Mouse (Mus musculus) layer of hippocampus, postnatal 36 days (tissue): ENCODE data around the gene Oat. TPM values are rescaled to one million over a fixed set of nuclear protein-coding genes. Genes with fewer than 3 reads are reported as not detected.
A peak's percentile ranks its signal among the peaks of the same experiment; 100 is the strongest.

Source experiments
- DNase-seq, 2 experiments: peaks; one replicate each; pipeline ENCODE4 v3.0.0; 2022
- total RNA-seq, 2 experiments: library from RNA; stranded (reverse); gene quantifications; 2 replicates each; pipeline ENCODE4 v1.2.3; 2021

The Oat gene
- total RNA-seq, 2 experiments from 2014 or later: 89.6 to 94.9 TPM

GRCm38 (mm10) chr7:132589610-132590009 lies 13.4 kb upstream of the Oat start:
- DNase-seq: no peak

GRCm38 (mm10) chr7:132587167-132587566 lies 11.0 kb upstream of the Oat start:
- DNase-seq: no peak

- no peak for DNase-seq
These were observed 9.7 kb upstream of the Oat start for GRCm38 (mm10) chr7:132585695-132586491.

- DNase-seq: no peak
These were observed 5.2 kb upstream of the Oat start for GRCm38 (mm10) chr7:132581441-132581840.

DNA sequence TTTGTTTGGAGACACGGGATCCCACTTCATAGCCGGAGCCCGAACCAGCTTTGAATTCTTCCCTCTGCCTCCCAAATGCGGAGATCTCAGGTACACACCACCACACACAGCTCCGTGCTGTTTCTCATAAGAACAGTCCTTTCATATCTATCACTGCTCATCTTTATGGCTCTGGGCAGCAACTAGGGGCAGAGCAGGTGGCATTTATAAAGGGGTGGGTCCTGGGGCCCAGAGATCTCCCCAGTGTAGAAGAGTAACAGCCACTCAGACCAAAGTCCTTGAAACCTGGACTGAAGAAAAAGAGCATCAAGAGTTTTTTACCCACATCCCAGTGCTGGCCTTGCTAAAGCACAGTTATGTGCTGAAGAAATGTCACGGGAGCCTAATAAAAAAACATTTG lies 4.3 kb upstream of the Oat start:
- DNase-seq: no peak

GRCm38 (mm10) chr7:132576891-132577290 lies 693 bp upstream of the Oat start:
- DNase-seq: no peak

DNA sequence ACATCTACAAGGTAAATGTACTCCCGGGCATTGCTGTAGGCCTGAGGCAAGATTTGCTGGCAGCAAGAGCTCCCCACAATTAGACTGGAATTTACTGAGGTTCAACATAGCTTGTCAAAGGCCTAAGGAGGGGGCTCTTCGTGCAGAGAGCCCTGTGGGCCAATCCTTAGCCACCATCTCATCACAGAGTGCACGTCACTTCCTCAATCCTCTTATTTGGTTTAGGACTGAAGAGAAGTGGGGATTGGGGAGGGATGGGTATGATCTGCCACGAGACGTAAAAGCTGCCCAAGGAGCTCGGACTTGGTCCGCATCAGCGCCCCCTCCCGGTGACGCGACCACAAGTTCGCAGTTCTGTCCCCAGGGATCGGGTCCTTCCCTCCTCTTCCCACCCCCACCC lies 575 bp downstream of the Oat start:
- DNase-seq: peak; percentile 80 to 83

DNA sequence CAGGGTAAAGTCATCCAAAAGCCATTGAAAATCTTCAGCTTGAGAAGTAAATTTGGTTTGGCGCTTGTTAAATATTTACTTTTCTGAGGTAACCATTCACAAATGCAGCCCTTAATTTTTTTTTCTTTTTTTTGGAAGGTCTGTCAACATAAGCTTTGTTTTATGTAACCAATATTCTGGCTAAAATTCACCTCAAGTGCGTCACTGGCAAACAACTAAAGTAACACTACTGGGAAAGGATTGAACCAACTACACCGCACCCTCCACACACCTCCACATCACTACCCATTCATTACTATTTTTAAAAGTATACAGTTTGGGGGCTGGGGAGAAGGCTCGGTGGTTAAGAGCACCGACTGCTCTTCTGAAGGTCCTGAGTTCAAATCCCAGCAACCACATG lies 1.6 kb downstream of the Oat start:
- DNase-seq: no peak

DNA sequence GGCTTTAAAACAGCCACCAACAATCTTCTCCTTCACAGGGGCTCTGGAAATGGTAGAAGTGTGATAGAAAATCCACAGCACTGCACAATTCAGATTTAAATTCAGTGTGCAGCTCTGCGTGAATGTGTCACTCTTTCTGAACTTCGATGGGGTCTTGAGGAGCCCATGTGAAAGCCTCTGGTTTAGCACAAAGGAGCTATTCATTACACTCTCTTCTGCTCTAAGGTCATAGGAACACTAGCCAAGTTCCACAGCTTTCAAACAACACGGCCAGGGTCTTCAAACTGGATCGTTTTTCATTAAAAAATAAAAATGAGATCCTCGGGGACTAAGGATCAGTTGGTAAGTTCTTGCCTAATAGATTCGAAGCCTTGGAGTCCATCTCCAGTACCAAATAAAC lies 3.0 kb downstream of the Oat start:
- no peak for DNase-seq

DNA sequence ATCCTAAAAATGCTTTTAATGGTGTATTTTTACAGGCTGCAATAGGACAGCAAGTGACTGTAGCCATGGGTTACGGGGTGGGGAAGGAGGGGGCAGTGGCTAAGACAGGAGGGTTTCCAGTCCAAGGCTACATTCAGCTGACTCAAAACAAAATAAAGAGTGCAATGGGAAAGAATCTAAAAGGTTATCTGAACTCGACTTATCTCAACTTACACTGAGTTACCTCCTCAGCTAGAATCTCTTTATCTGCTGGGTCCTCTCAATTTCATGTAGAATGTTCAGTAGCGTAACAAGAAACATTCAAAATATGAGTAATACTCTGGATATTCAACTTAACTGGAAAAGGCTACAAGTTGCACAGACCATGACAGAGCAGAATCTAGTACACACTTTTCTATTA lies 3.5 kb downstream of the Oat start:
- no peak for DNase-seq

DNA sequence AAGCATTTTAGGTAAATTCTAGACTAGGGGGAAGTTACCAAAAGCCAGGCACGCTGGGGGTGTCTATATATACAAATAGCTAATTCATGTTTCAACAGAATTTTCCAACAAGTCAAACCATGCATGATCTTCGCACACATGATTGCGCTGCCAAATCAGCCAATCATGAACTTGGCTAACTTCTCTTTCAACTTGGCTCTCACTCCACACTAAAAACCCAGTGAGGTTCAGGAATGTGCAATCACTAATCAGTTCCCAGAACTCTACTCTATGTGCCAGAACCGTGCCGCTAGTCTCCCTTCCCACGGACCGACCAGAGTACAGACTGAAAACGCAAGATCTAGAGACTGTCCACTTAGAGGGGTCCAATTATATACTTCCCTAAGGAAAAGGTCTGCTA lies 4.7 kb downstream of the Oat start:
- DNase-seq: no peak

DNA sequence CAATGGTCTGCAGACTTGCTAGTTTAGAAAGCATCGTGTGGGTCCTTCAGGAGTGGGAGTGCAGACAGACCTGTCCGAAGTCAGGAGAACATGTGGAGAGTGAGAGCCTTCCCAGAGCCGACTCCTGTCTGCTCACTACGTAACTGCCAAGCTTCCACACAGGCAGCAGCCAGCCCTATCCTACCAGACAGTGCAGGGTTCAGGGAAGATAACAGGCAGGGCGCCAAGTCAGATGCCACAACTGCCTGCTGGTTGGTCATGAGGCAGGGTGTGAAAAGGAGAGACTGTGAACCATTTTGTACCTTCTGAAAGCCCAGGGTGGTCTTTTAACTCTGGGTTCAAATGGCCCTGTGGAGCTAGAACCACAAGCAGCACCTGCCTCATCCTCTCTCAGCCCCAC lies 6.1 kb downstream of the Oat start:
- DNase-seq: peak in 1 of 2 experiments; percentile 12

DNA sequence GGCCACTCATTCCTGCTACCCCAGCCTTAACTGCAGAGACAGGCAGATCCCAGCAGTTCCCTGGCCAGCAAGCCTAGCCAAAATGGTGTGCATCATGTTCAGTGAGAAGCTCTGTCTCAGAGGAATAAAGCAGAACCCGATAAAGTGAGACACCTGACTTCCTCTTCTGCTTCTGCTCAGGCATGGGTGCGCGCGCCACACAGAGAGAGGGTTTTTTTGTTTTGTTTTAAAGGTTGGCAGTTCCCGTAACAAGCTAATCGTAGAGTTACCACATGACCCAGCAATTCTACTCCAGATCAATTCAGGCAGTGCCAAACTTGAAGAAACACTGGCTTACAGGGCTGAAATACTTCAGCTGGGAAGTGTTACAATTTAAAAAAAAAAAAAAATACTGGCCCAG lies 7.4 kb downstream of the Oat start:
- no peak for DNase-seq

DNA sequence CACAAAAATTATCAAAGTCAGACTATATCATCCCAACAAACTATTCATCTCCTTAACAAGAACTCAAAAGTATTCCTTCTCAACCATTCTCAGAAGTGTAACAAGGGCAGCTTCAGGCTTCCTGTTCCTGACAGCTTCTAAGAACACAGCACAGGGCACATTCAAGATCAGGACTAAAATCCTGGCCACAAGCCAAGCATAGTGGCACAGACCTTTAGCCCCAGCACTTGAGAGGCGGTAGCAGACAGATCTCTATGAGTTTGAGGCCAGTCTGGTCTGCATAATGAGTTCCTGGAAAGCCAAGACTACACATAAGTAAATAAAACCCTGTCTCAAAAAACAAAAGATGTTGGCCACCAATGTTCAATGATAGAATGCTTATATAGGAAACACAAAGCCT lies 10.4 kb downstream of the Oat start:
- no peak for DNase-seq

GRCm38 (mm10) chr7:132559138-132559766 lies 16.9 kb downstream of the Oat start:
- DNase-seq: no peak

DNA sequence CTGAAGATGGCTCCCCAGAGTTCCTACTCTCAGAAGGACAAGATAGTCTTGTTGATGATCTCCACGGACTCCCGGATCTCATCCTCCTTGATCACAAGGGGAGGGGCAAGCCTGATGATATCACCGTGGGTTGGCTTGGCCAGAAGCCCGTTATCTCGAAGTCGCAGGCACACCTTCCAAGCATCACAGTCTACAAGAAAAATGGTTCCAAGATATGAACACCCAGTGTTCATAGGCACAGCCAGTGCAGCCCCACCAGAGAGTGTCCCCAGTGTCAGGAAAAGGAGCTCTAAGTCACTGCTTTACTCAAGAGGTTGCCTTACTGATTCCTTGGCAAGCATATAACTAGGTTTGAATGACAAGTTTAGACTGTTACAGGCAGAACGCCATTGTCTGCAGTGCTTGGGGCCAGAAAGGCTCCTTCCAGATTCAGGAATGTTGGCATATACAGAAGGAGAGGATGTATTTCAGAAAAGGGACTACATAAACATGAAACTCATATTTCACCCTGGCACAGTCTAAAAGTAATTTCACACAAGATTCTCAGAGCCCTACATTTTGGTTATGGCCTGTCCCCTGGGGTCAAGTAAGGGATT lies 18.0 kb downstream of the Oat start:
- no peak for DNase-seq

GRCm38 (mm10) chr7:132556575-132556974 lies 19.6 kb downstream of the Oat start:
- no peak for DNase-seq

DNA sequence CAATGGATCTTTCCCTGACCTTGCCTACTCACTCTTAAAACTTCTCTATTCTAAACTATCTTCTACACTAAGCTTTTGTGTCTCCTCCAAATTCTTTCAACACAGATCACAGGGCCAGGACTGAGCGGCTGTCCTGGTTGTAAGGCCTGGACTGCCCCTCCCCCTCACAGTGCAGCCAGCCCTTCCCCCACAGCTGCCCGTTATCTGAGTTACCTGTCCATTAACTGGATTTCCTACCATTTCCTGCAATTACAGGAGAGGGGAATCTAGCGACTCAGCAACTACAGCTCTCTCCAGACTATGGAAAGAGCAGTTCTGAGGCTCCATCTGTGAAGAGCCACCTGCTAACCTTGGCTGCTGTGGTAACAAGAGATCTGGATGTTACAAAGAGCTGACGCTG lies 20.3 kb downstream of the Oat start:
- no peak for DNase-seq

GRCm38 (mm10) chr7:132554091-132554490 lies 22.1 kb downstream of the Oat start:
- DNase-seq: no peak

DNA sequence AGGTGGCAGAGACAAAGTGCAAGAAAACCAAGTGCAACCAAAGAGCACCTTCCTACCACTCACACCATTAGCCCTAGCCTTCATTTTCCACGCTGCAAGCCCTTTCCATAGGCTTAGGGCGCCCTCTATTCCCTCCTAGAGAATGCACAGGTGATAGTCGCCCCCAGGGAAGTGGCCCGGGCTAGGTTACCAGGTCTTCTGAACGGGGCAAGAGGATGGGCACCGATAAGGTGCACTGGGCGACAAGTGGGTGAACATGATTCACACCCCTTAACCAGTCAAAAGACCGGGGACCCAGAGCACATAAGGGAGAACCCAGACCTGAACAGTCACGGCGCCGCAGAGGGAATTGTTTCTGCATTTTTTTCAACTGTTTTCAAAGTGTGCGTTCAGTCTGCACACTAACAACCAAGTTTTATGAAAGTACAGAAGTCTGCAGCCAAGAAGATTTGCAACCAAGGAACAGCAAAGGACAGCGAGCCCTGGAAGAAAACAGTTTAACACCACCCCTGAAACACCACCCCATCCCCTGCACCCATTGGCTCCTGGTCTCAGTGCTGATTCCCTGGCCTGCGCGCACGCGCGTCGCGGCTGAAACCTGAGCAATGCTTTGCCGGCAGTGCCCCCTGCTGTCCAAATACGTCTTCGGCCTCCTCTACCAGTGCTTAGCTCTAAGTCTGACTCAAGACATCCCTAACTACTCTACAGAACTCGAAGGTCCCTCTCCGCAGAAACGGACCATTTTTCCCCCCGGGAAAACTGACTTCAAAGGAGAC lies 24.7 kb downstream of the Oat start:
- peak; percentile 96 to 97 for DNase-seq

DNA sequence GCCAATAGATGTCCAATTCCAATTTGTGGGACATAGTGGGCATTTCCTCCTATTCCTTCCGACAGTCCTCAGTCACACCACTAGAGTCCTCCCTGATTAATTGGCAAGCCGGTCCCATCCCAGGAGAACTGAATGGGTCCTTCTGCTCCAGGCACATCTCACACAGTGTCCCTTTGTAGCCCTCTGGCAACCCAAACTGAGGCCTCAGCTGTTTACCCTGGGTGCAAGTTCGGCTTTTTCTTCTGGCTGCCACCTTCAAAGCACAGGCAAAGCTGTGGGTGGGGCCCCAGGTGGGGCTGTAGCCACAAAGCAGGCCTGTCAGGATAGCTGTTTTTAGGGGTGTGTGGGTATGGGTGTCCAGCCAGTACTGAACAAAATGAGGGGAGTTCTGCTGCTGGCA lies 29.1 kb downstream of the Oat start:
- DNase-seq: no peak

- DNase-seq: no peak
These were observed 33.8 kb downstream of the Oat start for GRCm38 (mm10) chr7:132542427-132542826.

GRCm38 (mm10) chr7:132541566-132541965 lies 34.6 kb downstream of the Oat start:
- DNase-seq: no peak
